Mouse (Mus musculus) adrenal gland, adult (tissue): ENCODE results near the gene Pex7.

ENCODE experiments used
- DNase-seq, 2 experiments: peaks; one replicate each; pipeline ENCODE4 v3.0.0; 2022 to 2023; ENCODE audit warnings: low spot score in 1 of 2; ENCODE audit not compliant: inconsistent age in 2 of 2

The Pex7 gene

GRCm38 (mm10) chr10:19884409-19884808 lies 23.1 kb downstream of the Pex7 start:
- DNase-seq, result peak; percentile 41 to 84

- DNase-seq, result no peak
Observed at GRCm38 (mm10) chr10:19880437-19880836, 27.1 kb downstream of the Pex7 start.

- no peak for DNase-seq
Observed at GRCm38 (mm10) chr10:19879161-19879560, 28.3 kb downstream of the Pex7 start.

- DNase-seq, result no peak
Observed at GRCm38 (mm10) chr10:19877679-19878078, 29.8 kb downstream of the Pex7 start.

GRCm38 (mm10) chr10:19877257-19877656 lies 30.2 kb downstream of the Pex7 start:
- DNase-seq, result no peak

- DNase-seq, result no peak
Observed at GRCm38 (mm10) chr10:19876669-19877068, 30.8 kb downstream of the Pex7 start.

GRCm38 (mm10) chr10:19875346-19875745 lies 32.1 kb downstream of the Pex7 start:
- DNase-seq, result no peak

GRCm38 (mm10) chr10:19855597-19856306 lies 51.7 kb downstream of the Pex7 start:
- DNase-seq, result peak in 1 of 2 experiments; percentile 30

GRCm38 (mm10) chr10:19853609-19854008 lies 53.9 kb downstream of the Pex7 start:
- no peak for DNase-seq

- no peak for DNase-seq
Observed at GRCm38 (mm10) chr10:19852776-19853175, 54.7 kb downstream of the Pex7 start.

GRCm38 (mm10) chr10:19850998-19851691 lies 56.3 kb downstream of the Pex7 start, which contains the start of gene Slc35d3:
Gene Slc35d3 (minus strand): TSS chr10:19851459.
- peak; percentile 37 to 71 for DNase-seq

- peak; percentile 23 to 54 for DNase-seq
Observed at GRCm38 (mm10) chr10:19850544-19850997, 56.9 kb downstream of the Pex7 start.

GRCm38 (mm10) chr10:19849771-19850365 lies 57.6 kb downstream of the Pex7 start:
- DNase-seq, result peak; percentile 18 to 45

GRCm38 (mm10) chr10:19848928-19849770 lies 58.3 kb downstream of the Pex7 start:
- peak; percentile 20 to 47 for DNase-seq

GRCm38 (mm10) chr10:19839836-19840235 lies 67.7 kb downstream of the Pex7 start:
- DNase-seq, result no peak

- no peak for DNase-seq
Observed at GRCm38 (mm10) chr10:19835887-19836710, 71.4 kb downstream of the Pex7 start.

- no peak for DNase-seq
Observed at GRCm38 (mm10) chr10:19834222-19834621, 73.3 kb downstream of the Pex7 start.

GRCm38 (mm10) chr10:19831072-19831849 lies 76.2 kb downstream of the Pex7 start:
- no peak for DNase-seq

GRCm38 (mm10) chr10:19820986-19821385 lies 86.5 kb downstream of the Pex7 start:
- DNase-seq, result no peak
